Mouse (Mus musculus) stomach, postnatal 0 days (tissue): ENCODE measurements at regions not wholly inside any gene's neighbourhood (a gene's known extent, or its start where the extent isn't known, plus 50 kb on each side); places are given as distances from the start of the nearest gene placed in this dataset.
A peak's percentile ranks its signal among the peaks of the same experiment; 100 is the strongest.

Experiments
- ATAC-seq: fragments of 200-750 bp; cut with Nextera tagmentation; 2 replicates; pipeline ENCODE4 v1.8.0; 2017; ENCODE audit not compliant: low FRiP score, low TSS enrichment
- DNase-seq: peaks from one replicate; pipeline ENCODE4 v3.0.0-alpha.2; 2016; ENCODE audit warnings: low spot score
- H3K27ac ChIP-seq: fragments of 300-500 bp; sonication (generic); replicated peaks from 2 replicates; pipeline ENCODE4 v1.5.1; 2014; ENCODE audit warnings: mild to moderate bottlenecking, control low read depth
- H3K27me3 ChIP-seq: fragments of 300-500 bp; sonication (generic); 2 replicates; pipeline ENCODE4 v1.6.1; 2014; ENCODE audit warnings: low read length; ENCODE audit not compliant: control insufficient read depth, insufficient read depth
- H3K36me3 ChIP-seq: fragments of 300-500 bp; sonication (generic); 2 replicates; pipeline ENCODE4 v1.6.1; 2014; ENCODE audit warnings: low read length, mixed read lengths; ENCODE audit not compliant: control insufficient read depth, insufficient read depth
- H3K4me1 ChIP-seq: fragments of 300-500 bp; sonication (generic); replicated peaks from 2 replicates; pipeline ENCODE4 v1.6.1; 2014; ENCODE audit warnings: antibody characterized with exemption; ENCODE audit not compliant: control insufficient read depth, insufficient read depth
- H3K4me2 ChIP-seq: fragments of 300-500 bp; sonication (generic); replicated peaks from 2 replicates; pipeline ENCODE4 v1.6.1; 2014; ENCODE audit warnings: low read depth, mild to moderate bottlenecking, control low read depth, moderate library complexity
- H3K4me3 ChIP-seq: fragments of 300-500 bp; sonication (generic); 2 replicates; pipeline ENCODE4 v1.5.1; 2014; ENCODE audit warnings: low read depth, low read length, control low read depth
- H3K9ac ChIP-seq: fragments of 300-500 bp; sonication (generic); 2 replicates; pipeline ENCODE4 v1.6.1; 2014; ENCODE audit warnings: mild to moderate bottlenecking, low read length, control low read depth, mixed read lengths
- H3K9me3 ChIP-seq: fragments of 300-500 bp; sonication (generic); 2 replicates; pipeline ENCODE4 v1.6.1; 2016; ENCODE audit warnings: low read length; ENCODE audit not compliant: control insufficient read depth
- CTCF ChIP-seq: IDR thresholded peaks from 2 replicates; pipeline ENCODE4 v1.5.1; 2016; ENCODE audit warnings: antibody characterized with exemption, low read depth, mild to moderate bottlenecking, moderate library complexity
- EP300 ChIP-seq: optimal IDR thresholded peaks from 2 replicates; pipeline ENCODE3; 2016; ENCODE audit warnings: antibody characterized with exemption
- WGBS: fragments of 180-500 bp; shearing (Covaris S2); extraction: QIAGEN DNeasy Blood & Tissue Kit; methylation state at CpG from one replicate; pipeline ENCODE4 v1.1.7; 2014; 5-methylcytosine and 5-hydroxymethylcytosine counted together

DNA sequence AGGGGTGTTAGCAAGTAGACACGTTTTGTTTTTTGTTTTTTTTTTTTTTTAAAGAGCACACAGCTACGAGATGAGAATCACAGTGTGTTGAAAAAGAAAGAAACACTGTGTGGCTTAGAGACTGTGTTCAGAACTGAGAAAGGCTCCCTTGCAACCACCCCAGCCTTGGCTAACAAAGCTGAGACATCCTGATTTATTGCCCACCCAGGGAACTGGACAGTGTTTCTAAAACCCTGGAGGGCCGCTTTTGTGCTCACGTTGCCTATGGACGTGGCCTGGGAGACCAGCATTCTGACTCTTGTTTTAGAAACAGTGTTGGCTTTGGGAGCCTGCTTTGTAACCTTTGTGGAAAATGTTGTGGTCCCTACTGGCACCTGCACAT lies 174.3 kb upstream of the Nr4a3 start:
- no peaks in the 10 kb centered on the region for H3K9me3 ChIP-seq
- no peaks in the 10 kb centered on the region for H3K4me1 ChIP-seq
- no peak overlapping the region for H3K4me2 ChIP-seq
- DNase-seq (no peak), ATAC-seq (no peak)
- H3K36me3 ChIP-seq, result no peaks in the 10 kb centered on the region
- no peak overlapping the region for H3K9ac ChIP-seq
- WGBS, result 53% methylated on average over 5 of the region's 5 CpGs
- no peak overlapping the region for H3K4me3 ChIP-seq
- TF ChIP-seq EP300, result no peak
- no peak for TF ChIP-seq CTCF
- H3K27me3 ChIP-seq, result no peaks in the 10 kb centered on the region
- no peak overlapping the region for H3K27ac ChIP-seq

DNA sequence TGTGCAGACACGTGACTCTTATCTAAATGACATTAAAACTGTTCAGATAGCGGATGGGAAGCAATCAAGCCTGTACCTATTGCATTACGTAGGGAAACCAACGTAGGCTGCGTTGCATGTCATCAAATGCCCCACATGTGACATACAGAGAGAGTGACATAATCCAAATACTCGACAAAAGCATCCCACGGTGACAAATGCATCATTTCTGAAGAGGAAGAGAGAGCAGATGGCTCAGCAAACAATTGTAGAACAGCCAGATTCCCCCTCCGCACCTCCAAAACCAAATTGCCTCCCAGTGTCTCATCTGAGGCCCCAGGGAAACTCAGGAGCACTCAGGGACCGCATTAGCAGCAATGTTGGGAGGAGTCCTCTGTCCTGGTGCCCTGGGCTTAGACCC lies 163.4 kb upstream of the Nr4a3 start:
- Histone ChIP-seq H3K27me3 (no peaks in the 10 kb centered on the region), H3K4me1 (no peaks in the 10 kb centered on the region), H3K36me3 (no peaks in the 10 kb centered on the region), H3K4me3 (no peak overlapping the region), H3K9me3 (no peaks in the 10 kb centered on the region), H3K4me2 (no peak overlapping the region), H3K9ac (no peak overlapping the region), H3K27ac (no peak overlapping the region)
- WGBS, result 64% methylated on average over 9 of the region's 9 CpGs
- TF ChIP-seq EP300 (no peak), CTCF (no peak)
- ATAC-seq (no peak), DNase-seq (no peak)

DNA sequence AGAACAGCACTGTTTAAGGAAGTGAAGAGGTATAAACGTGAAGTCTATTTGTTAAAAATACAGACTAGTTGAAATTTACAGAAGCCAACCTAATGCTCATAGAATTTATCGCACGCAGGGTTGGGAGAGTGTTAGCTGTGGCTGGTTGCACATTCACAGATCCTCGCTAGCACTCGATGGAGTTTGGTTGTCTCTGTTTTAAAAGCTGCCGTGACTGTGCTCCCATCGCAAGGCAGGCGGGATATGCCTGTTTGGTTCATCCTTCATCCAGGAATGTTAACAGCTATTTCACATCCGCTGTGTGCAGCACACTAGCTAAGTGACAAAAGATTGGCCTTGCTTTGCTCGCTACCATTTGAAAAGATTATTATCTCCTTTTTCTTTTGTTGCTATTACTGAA lies 162.9 kb upstream of the Nr4a3 start:
- H3K4me3 ChIP-seq, result no peak overlapping the region
- H3K4me2 ChIP-seq, result no peak overlapping the region
- no peaks in the 10 kb centered on the region for H3K27me3 ChIP-seq
- H3K9me3 ChIP-seq, result no peaks in the 10 kb centered on the region
- DNase-seq, result no peak
- H3K4me1 ChIP-seq, result no peaks in the 10 kb centered on the region
- 40% methylated on average over 10 of the region's 10 CpGs for WGBS
- H3K36me3 ChIP-seq, result no peaks in the 10 kb centered on the region
- ATAC-seq, result no peak
- H3K9ac ChIP-seq, result no peak overlapping the region
- H3K27ac ChIP-seq, result no peak overlapping the region
- TF ChIP-seq EP300 (no peak), CTCF (no peak)

DNA sequence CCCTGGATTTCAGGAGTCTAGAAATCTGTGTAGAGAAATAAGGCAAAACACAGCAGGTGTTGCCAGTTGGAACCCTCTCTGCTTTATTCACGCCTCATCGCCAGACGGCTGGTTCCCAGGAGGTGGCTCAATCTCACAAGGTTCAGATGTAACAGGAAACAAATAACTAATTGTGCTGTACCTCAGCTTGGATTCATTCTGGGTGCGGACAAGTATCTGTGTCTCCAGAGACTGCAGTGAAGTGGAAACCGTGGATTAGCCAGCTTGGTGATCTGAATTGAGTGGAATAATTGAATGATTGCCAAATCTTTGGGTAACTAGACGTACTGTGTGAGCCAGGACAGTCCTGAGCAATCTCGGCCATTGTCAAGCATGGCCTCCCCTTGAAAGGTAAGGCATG lies 145.4 kb upstream of the Nr4a3 start:
- Histone ChIP-seq H3K36me3 (no peaks in the 10 kb centered on the region), H3K27ac (no peak overlapping the region), H3K9ac (no peak overlapping the region), H3K4me1 (no peaks in the 10 kb centered on the region), H3K4me2 (no peak overlapping the region), H3K9me3 (no peaks in the 10 kb centered on the region), H3K4me3 (no peak overlapping the region), H3K27me3 (no peaks in the 10 kb centered on the region)
- DNase-seq (no peak), ATAC-seq (no peak)
- 65% methylated on average over 7 of the region's 7 CpGs for WGBS
- TF ChIP-seq EP300 (no peak), CTCF (no peak)

DNA sequence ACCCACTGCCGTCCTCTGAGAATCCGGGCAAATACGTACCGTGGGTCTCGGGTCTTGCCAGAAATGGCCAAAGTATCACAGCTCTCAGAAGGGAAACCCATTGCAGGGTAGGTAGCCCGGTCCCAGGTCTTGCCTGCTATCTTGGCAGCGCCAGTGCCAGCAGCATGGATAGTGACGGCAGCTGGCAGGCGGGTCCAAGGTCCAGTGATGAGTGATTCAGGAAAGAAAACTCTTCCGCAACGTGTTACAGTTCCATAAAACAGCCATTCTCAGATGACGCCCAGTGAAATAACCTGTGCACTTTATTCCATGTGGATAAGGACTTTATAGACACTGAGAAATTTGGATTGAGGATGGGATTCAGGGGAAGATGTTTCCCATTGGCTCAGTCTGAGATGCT lies 142.2 kb upstream of the Nr4a3 start:
- H3K4me1 ChIP-seq, result no peaks in the 10 kb centered on the region
- no peak overlapping the region for H3K4me3 ChIP-seq
- H3K27me3 ChIP-seq, result no peaks in the 10 kb centered on the region
- DNase-seq (no peak), ATAC-seq (no peak)
- no peak overlapping the region for H3K4me2 ChIP-seq
- no peaks in the 10 kb centered on the region for H3K36me3 ChIP-seq
- WGBS, result 91% methylated on average over 12 of the region's 12 CpGs
- TF ChIP-seq CTCF, result no peak
- no peak for TF ChIP-seq EP300
- H3K9ac ChIP-seq, result no peak overlapping the region
- H3K27ac ChIP-seq, result no peak overlapping the region
- H3K9me3 ChIP-seq, result no peaks in the 10 kb centered on the region

DNA sequence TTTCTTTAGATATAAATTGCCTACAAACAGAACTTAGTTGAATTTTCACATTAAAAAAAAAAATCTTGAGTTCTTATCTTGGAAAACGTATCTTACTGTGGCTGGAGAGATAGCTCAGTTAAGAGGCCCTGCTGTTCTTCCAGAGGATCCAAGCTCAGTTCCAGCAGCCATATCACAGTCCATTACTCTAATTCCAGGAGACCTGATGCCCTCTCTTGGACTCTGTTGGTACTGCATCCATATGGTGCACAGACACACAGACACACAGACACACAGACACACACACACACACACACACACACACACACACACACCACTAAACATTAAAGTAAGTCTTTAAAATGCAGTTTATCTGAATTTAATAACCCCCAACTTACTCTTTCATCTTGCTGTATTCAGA lies 132.7 kb upstream of the Nr4a3 start:
- Histone ChIP-seq H3K27me3 (no peaks in the 10 kb centered on the region), H3K36me3 (no peaks in the 10 kb centered on the region), H3K4me2 (no peak overlapping the region), H3K4me3 (no peak overlapping the region), H3K9me3 (no peaks in the 10 kb centered on the region), H3K9ac (no peak overlapping the region), H3K27ac (no peak overlapping the region), H3K4me1 (no peaks in the 10 kb centered on the region)
- ATAC-seq, result no peak
- peak; percentile 47 for TF ChIP-seq CTCF
- no peak for TF ChIP-seq EP300
- DNase-seq, result no peak
- WGBS, result 77% methylated on average over 1 of the region's 1 CpGs

DNA sequence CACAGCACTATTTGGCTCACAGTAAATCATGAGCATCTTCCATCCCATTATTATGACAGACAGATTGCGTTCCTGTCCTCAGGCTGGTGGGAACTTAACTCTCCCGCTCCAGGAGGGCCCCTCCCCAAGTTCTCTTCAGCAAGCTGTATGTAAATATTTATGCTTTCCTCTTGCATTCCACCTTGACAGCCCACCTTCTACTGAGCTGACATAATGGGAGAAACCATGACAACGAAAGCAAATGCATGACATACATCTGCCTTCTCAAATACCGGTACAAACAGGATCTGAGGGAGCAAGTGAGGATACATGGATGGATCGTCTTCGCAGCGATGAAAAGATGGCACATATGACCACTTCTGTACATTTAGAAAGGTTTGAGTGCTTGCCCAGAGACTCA lies 125.4 kb upstream of the Nr4a3 start:
- WGBS, result 31% methylated on average over 7 of the region's 7 CpGs
- TF ChIP-seq EP300 (no peak), CTCF (no peak)
- Histone ChIP-seq H3K9ac (no peak overlapping the region), H3K9me3 (no peaks in the 10 kb centered on the region), H3K4me3 (no peak overlapping the region), H3K4me1 (no peaks in the 10 kb centered on the region), H3K4me2 (no peak overlapping the region), H3K27me3 (no peaks in the 10 kb centered on the region), H3K36me3 (no peaks in the 10 kb centered on the region), H3K27ac (no peak overlapping the region)
- DNase-seq (no peak), ATAC-seq (no peak)
